Mouse (Mus musculus) C2C12 (cell line): ENCODE measurements at regions not wholly inside any gene's neighbourhood (a gene's known extent, or its start where the extent isn't known, plus 50 kb on each side); places are given as distances from the start of the nearest gene placed in this dataset.

ENCODE experiments used
- H3K27me3 ChIP-seq: one replicate; pipeline ENCODE4 v1.6.1; 2011; ENCODE audit not compliant: control insufficient read depth, insufficient read depth, insufficient read length
- H3K36me3 ChIP-seq: one replicate; pipeline ENCODE4 v1.6.1; 2011; ENCODE audit not compliant: control insufficient read depth, insufficient read depth
- H3K4me3 ChIP-seq: one replicate; pipeline ENCODE4 v1.5.1; 2011; ENCODE audit warnings: mild to moderate bottlenecking, control low read depth; ENCODE audit not compliant: poor library complexity, insufficient read depth, severe bottlenecking
- H3K79me2 ChIP-seq: one replicate; pipeline ENCODE4 v1.6.1; 2011; ENCODE audit not compliant: control insufficient read depth, insufficient read depth
- H3K79me3 ChIP-seq: one replicate; pipeline ENCODE4 v1.6.1; 2011; ENCODE audit warnings: low read depth, control low read depth
- H3ac ChIP-seq: one replicate; pipeline ENCODE3; 2011; ENCODE audit warnings: low read depth; ENCODE audit not compliant: control insufficient read depth, insufficient read length
- CEBPB ChIP-seq: IDR thresholded peaks from one replicate; pipeline ENCODE4 v1.6.1; 2011; ENCODE audit warnings: low read depth, mild to moderate bottlenecking, control low read depth, moderate library complexity
- CTCF ChIP-seq: IDR thresholded peaks from one replicate; pipeline ENCODE4 v1.5.1; 2011; ENCODE audit not compliant: control insufficient read depth, insufficient read depth, insufficient read length
- FOSL1 ChIP-seq: IDR thresholded peaks from one replicate; pipeline ENCODE4 v1.8.0; 2011; ENCODE audit warnings: mild to moderate bottlenecking, low read length; ENCODE audit not compliant: poor library complexity, insufficient read depth, severe bottlenecking
- MAX ChIP-seq: IDR thresholded peaks from one replicate; pipeline ENCODE4 v1.6.1; 2011; ENCODE audit warnings: mild to moderate bottlenecking, control low read depth
- MYOD1 ChIP-seq: IDR thresholded peaks from one replicate; pipeline ENCODE4 v1.6.1; 2011; ENCODE audit warnings: low read depth; ENCODE audit not compliant: control insufficient read depth, insufficient read length
- MYOG ChIP-seq: IDR thresholded peaks from one replicate; pipeline ENCODE4 v1.6.1; 2011; ENCODE audit not compliant: control insufficient read depth, insufficient read length; ENCODE audit errors: extremely low read depth
- USF1 ChIP-seq: IDR thresholded peaks from one replicate; pipeline ENCODE4 v1.6.1; 2011; ENCODE audit warnings: low read depth, mild to moderate bottlenecking, control low read depth, moderate library complexity

DNA sequence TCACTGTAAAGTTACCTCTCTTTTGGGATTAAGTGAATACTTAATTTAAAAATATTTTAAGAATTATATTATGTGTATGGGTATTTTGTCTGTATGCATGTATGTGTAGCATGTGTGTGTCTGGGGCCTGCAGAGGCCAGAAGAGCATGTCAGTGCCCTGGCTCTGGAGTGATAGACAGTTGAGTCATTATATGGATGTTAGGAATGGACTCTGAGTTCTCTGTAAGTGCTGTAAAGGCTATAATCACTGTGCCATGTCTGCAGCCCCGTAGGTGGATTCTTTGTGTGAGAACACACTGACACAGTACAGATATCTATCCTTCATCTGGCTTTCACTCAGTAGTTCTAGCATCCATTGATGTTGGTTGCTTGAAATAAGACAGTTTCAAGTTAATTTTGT is 2292.7 kb downstream of the 4930444P10Rik start:
- Histone ChIP-seq H3ac (no peak overlapping the region), H3K79me2 (no peaks in the 10 kb centered on the region), H3K79me3 (no peaks in the 10 kb centered on the region), H3K36me3 (no peaks in the 10 kb centered on the region), H3K4me3 (no peak overlapping the region), H3K27me3 (no peaks in the 10 kb centered on the region)
- TF ChIP-seq MAX (no peak), MYOD1 (no peak), USF1 (no peak), CEBPB (no peak), MYOG (no peak), CTCF (no peak), FOSL1 (no peak)

- no peaks in the 10 kb centered on the region for H3K79me3 ChIP-seq
- no peaks in the 10 kb centered on the region for H3K36me3 ChIP-seq
- H3K4me3 ChIP-seq = no peak overlapping the region
- no peaks in the 10 kb centered on the region for H3K27me3 ChIP-seq
- TF ChIP-seq USF1 = no peak
- TF ChIP-seq MYOD1 = no peak
- TF ChIP-seq CEBPB = no peak
- TF ChIP-seq MYOG = no peak
- H3K79me2 ChIP-seq = no peaks in the 10 kb centered on the region
- H3ac ChIP-seq = no peak overlapping the region
Measured at GRCm38 (mm10) chr1:13798848-13799247, 2294.3 kb downstream of the 4930444P10Rik start.

GRCm38 (mm10) chr1:13795196-13795595 is 2297.9 kb downstream of the 4930444P10Rik start:
- no peaks in the 10 kb centered on the region for H3K36me3 ChIP-seq
- TF ChIP-seq CTCF (no peak), MYOD1 (no peak), FOSL1 (no peak), MAX (no peak), MYOG (no peak), USF1 (no peak), CEBPB (no peak)
- H3K4me3 ChIP-seq = no peak overlapping the region
- no peak overlapping the region for H3ac ChIP-seq
- H3K27me3 ChIP-seq = no peaks in the 10 kb centered on the region
- H3K79me2 ChIP-seq = no peaks in the 10 kb centered on the region
- no peaks in the 10 kb centered on the region for H3K79me3 ChIP-seq

GRCm38 (mm10) chr1:13789318-13790085 is 2303.6 kb downstream of the 4930444P10Rik start:
- no peaks in the 10 kb centered on the region for H3K79me2 ChIP-seq
- H3K79me3 ChIP-seq = no peaks in the 10 kb centered on the region
- H3K27me3 ChIP-seq = no peaks in the 10 kb centered on the region
- TF ChIP-seq CTCF (peak; percentile 54), FOSL1 (no peak), MAX (peak; percentile 92), USF1 (peak; percentile 40)
- H3K36me3 ChIP-seq = no peaks in the 10 kb centered on the region
- no peak overlapping the region for H3ac ChIP-seq
- H3K4me3 ChIP-seq = no peak overlapping the region

DNA sequence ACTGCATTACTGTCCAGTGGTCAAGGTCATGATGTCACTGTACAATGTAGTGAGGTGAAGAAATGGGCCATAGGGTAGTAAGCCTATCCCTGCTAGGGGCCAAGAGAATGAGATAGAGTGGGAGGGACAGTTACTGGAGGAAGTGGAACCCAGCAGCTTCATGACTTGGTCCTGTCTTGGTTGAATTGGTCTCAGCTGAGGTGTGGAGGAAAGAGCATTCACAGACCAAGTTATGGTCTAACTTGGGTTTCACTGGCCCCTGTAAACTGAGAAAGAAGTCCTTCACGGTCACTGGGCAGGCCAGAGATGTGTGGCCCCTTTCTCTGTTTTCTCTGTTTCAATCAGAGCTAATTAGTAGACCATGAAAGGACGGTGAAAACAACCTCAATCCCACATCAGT is 2306.1 kb downstream of the 4930444P10Rik start:
- H3K27me3 ChIP-seq = no peaks in the 10 kb centered on the region
- TF ChIP-seq CTCF = no peak
- TF ChIP-seq MYOD1 = no peak
- TF ChIP-seq USF1 = no peak
- TF ChIP-seq MYOG = no peak
- no peak for TF ChIP-seq MAX
- no peak for TF ChIP-seq CEBPB
- TF ChIP-seq FOSL1 = no peak
- no peaks in the 10 kb centered on the region for H3K36me3 ChIP-seq
- H3K79me2 ChIP-seq = no peaks in the 10 kb centered on the region
- no peaks in the 10 kb centered on the region for H3K79me3 ChIP-seq
- no peak overlapping the region for H3ac ChIP-seq
- H3K4me3 ChIP-seq = no peak overlapping the region

GRCm38 (mm10) chr1:13784396-13784795 is 2308.7 kb downstream of the 4930444P10Rik start:
- Histone ChIP-seq H3K36me3 (no peaks in the 10 kb centered on the region), H3K4me3 (no peak overlapping the region), H3ac (no peak overlapping the region), H3K79me2 (no peaks in the 10 kb centered on the region), H3K79me3 (no peaks in the 10 kb centered on the region), H3K27me3 (no peaks in the 10 kb centered on the region)
- no peak for TF ChIP-seq USF1
- TF ChIP-seq MAX = no peak
- TF ChIP-seq FOSL1 = no peak
- no peak for TF ChIP-seq CEBPB
- no peak for TF ChIP-seq MYOG
- TF ChIP-seq CTCF = no peak
- no peak for TF ChIP-seq MYOD1
